Mouse (Mus musculus) right cerebral cortex, adult 2 months (tissue): ENCODE results near the gene Sncg.
"Not testable (repeated sequence)": the region's sequence is repeated elsewhere in the genome, so short reads cannot be mapped to it uniquely, and the experiment has no call there.

ENCODE experiments used
- DNase-seq, 2 experiments: peaks; one replicate each; pipeline ENCODE4 v3.0.0; 2021 to 2022; ENCODE audit warnings: low spot score in 2 of 2

The Sncg gene

GRCm38 (mm10) chr14:34370203-34370602, 4.4 kb downstream of the Sncg start:
- no peak for DNase-seq

- no peak for DNase-seq
Measured at GRCm38 (mm10) chr14:34365147-34365507, 9.5 kb downstream of the Sncg start.

DNA sequence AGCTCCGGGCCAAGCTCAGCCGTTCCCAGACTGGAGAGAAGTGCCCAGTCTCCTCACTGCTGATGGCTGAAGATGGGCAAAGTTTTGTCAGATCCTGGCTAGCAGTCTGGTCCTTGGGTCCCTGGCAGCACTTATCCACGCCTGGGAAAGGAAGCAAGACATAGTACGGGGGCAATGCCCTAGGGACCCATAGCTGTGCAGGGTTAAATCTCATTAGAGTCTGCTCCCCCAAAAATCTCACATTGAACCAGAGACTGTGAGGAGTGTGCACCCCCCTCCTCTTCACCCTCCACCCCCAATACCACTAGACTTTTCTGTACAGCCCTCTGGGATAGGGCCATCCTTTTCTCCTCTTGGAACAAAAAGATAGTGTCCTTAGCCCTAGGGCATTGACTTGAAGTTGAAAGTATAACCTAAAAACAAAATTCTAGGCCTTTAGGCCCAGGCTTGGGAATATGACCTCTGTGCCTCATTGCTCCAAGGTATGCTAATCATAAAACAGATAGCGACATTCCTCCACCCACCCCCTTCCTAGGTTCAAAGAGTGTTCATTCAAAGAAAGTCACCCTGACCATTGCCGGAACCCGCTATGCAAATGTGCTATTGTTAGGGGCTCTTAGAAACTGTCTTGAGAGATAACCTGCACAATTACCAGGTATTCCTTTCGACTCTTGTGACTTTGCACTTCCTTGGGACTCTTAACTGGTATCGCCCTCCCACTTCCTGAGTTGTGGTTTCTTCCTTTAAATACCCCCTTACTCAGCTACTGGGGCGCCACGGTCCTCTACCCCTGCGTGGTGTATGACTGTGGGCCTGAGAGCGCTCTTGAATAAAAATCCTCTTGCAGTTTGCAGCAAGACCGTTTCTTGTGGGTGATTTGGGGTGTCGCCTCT, 10.1 kb downstream of the Sncg start:
- not testable (repeated sequence) for DNase-seq

DNA sequence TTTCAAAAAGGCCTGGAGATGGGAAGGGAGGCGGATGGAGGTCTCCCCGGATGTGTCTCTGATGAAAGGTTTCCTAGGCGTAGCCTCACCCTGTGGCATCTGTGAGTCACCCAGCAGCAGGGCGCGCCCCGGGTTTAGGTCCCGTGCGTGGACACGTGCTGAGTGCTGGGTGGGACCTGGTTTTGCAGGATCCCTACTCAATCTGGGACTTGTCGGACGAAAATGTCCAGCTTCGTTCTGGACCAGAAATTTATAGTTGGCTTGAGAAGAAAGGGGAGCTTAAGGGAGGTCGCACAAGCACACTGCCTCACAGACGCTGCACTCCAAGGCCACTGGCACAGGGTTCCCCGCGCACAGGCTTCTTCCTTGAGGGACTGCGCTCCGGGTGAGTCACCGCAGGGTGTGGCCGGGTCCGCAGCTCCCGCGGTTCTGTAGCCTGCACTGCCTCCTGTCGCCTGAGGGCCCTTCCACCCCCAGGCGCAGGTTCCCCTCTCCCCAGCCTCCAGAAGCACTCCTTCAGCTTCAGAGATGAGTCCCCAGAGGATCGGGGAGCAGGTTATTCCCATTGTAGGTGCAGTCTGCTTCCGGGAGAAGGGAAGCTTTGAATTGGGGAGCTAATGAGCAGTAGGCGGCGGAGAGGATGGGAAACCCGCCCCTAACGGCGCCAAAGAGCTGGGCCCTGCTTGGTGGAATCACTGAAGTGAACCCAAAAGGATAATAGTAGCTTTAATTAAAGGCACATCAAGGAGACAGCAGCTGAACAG, 10.9 kb downstream of the Sncg start:
- peak; percentile 46 to 54 for DNase-seq

- peak; percentile 54 to 68 for DNase-seq
Measured at GRCm38 (mm10) chr14:34362726-34363445, 11.7 kb downstream of the Sncg start.

DNA sequence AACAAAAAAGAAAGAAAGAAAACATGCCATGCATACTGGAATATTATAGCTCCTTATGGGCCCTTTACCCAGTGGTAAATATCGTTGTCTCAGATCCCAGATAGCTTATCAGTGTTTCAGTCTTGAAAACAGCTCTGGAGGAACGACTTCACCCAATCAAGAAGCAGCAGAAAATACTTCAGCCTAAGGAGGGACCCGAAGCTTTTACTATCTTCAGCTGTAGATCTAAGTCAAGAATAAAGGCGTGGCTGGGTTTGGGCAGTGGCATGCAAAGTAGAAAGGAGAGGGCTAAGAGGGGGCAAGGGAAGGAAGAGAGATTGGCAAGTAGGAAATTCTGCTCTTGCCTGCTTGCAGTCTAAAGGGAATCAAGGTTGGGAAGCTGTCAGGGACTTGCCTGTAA, 12.5 kb downstream of the Sncg start:
- no peak for DNase-seq

GRCm38 (mm10) chr14:34360251-34360650, 14.3 kb downstream of the Sncg start:
- DNase-seq = no peak

DNA sequence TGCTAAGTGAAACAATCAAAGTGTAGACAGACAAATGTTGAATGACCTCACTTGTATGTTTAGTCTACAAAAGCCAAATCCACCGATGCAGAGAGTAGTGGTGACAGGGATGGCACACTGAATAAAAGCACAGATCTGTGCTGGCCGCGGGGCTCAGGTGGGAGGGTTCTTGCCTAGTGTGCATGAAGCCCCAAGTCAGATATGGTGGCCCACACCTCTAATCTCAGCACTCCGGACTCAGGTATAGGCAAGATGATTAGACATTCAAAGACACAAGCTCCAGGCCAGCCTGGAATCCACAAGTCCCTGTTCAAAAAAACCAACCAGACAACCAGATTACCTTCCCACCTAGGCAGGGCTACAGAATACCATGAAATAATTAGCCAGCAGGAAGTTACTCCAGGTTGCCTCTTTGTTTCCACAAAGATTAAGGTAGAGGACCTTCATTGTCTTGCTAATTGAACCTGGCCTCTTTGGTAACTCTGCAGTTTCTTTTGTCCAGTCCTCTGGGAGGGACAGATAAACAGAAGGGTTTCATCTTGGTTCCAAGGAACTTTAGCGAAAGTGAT, 14.8 kb downstream of the Sncg start:
- no peak for DNase-seq

DNA sequence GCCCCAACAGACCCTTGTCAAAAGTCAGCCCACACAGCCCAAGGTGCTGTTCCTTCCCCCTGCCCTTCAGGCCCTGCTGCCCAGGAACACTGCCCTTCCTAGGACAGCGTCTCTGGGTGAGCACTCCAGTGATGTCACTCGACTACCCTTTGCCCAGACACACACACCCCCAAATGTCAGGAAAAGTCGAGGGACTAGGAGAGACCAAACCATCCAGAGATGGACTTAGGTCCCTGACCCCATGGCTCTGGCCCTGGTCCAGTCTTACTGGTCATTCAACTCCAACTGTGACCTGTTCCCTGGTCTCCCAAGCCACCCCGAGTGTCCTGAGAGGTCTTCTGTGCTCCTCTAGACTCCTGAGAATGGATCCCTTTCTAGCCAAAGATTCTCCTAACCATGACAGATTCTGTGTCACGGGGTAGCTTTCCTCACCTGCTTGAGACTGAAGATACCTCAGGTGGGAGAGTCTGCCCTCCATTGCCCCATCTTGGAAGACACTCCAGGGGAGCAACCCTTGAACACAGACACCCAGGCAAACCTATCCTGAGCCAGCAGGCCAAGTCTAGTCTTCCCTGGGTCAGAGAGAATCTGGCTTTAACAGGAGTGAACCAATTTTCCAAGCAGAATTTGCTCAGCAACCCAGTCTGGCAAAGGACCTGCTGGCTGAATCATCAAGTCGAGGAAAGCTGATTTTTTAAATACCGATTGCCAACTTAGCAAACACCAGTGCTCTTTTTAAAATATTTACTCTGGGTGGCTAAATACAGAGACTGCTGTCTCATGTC, 16.7 kb downstream of the Sncg start:
- peak; percentile 18 to 40 for DNase-seq

DNA sequence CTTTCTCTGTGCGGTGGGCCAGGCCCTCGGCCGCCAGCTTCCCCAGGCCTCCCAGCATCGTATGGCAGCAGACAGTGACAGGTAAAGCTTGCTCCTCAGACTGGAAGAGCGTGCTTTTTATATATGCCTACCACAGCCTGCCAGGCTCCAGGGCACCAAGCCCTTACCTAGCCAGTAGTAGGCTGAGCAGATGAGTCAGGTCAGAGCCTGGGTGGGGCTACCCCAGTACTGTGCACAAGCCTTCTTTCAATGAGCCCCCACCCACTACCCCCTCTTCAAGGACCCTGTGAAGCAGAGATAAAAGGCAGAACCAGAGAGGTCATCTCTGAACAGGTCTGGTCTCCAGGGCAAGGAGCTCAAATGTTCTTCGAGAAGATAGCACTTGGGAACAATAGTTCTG, 19.3 kb downstream of the Sncg start, which contains the start of gene Fam25c:
TSS of gene Fam25c (minus strand) at position 133 of the 400 bp plus-strand sequence.
- no peak for DNase-seq

DNA sequence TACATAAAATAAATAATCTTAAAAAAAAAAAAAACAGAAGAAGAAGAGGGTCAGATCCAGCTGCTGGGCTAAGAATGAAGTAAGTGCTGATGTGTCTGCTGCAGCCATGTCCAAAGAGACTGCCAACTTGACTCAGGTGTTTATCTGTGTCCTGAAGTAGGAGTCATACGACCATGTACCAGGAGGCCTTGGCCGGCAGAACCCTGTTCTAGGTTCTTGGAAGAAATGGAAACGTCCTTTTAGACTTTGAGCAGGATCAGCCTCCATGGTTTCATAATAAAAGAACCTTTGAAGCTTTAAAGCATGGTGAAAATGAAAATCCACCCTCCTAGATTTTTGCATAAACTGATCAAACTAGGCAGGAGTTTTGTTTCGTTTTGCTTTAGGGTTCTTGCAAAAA, 20.1 kb downstream of the Sncg start:
- DNase-seq = no peak

- no peak for DNase-seq
Measured at GRCm38 (mm10) chr14:34353326-34353725, 21.3 kb downstream of the Sncg start.

- DNase-seq = no peak
Measured at GRCm38 (mm10) chr14:34352523-34352922, 22.1 kb downstream of the Sncg start.

DNA sequence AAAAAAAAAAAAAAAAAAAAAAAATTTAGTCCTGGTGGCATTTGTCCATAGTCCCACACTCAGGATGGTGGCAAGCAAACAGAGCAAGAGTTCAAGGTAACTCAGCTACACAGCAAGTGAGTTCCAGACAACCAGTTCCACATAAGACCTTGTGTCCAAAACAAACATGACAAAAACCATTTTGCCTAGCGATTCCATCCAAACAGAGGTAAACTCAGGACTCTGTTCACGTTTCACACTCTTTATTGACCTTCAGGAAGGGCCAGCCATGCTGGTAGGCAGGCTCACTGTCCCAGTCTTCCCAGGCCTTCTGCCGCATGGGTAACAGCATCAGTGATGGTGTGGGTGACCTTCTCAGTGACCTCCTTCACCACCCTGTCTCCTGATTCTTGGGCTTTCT, 22.9 kb downstream of the Sncg start:
- DNase-seq = no peak

DNA sequence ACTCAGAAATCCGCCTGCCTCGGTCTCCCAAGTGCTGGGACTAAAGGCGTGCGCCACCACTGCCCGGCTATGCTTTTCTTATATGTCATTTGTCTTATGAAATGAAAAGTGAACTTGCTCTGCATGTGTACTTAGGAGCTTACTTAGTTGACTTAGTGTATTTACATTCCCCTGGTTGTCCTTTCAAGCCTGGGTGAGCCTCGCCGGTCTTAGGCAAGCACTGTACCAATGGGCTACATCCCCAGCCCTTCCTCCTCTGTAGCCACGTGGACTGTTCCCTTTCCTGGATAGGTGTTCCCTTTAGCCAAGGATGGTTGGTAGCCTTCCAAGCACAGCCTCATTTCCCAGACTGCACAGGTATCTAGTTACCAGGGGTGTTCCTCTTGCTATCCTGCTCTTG, 25.6 kb downstream of the Sncg start:
- DNase-seq = no peak

GRCm38 (mm10) chr14:34348301-34348700, 26.3 kb downstream of the Sncg start:
- no peak for DNase-seq

DNA sequence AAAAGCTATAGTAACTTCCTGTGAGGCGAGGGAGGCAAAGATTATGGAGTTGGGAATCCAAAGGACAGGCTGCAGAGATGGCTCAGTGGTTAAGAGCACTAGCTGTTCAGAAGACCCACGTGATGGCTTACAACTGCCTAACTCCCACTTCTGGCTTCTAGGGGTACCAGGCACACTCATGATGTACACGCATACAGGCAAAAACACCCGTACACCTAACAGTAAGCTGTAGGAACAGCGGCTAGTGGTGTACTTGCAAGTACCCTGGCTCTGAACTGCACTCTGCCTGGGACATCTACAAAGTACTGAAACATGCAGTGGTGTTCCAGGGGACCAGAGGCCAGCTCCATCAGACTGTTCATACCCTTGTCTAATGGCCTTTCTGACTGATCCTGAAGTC, 27.5 kb downstream of the Sncg start:
- no peak for DNase-seq

DNA sequence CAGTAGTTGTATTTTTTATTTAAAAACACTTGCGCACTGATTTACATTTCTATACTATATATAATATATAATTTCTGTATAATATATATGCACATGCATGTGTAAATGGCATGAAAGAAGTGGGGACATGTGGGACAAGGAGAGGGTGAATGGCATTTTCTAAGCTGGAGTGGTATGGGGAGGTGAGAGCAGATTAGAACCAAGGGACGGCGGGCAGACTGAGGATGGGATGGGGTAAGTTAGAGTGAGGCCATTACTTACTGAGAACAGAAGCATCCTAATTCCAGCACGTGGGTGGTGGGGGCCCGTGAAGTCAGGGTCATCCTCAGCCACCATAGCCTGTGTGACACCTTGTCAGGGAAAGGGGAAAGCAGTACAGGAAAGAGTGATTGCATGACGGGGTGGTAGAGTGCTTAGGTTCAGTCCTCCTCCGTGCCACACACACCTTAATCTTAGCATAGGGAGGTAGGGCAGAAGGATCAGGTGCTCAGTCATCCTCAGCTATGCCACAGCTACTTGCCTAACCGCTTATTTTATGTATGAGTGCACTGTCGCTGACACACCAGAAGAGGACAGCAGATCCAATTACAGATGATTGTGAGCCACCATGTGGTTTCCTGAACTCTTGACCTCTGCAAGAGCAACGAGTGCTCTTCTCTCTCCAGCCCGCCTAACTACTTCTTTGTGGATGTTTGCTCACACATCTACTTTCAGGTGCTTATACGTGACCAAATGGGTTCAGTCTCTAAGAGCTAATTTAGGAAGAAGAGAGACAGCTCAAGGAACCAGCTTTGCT, 28.6 kb downstream of the Sncg start:
- DNase-seq = no peak

- DNase-seq = no peak
Measured at GRCm38 (mm10) chr14:34344361-34344760, 30.2 kb downstream of the Sncg start.

DNA sequence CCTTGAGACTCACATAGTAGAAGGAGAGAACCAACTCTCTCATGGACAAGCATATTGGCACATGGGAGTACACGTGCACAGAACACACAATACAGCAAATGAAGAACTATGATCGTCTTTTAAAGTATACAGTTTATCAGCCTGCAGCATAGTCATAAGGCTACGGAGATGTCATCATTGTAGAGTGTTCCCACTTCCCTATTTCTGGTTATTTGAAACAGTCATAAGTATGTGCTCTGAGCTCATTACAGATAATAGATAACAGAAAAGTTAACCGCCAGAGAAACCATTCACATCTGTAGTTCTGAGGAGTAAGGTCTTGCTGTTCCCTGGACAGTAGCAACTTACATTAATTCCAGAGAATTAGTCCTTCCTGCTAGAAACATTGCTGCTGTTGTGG, 31.5 kb downstream of the Sncg start:
- no peak for DNase-seq
